Mouse (Mus musculus): Measurements from ENCODE around the gene Gm3526. TPM values are rescaled to one million over a fixed set of nuclear protein-coding genes. Genes with fewer than 3 reads are reported as not detected.
"Not testable (repeated sequence)": the region's sequence is repeated elsewhere in the genome, so short reads cannot be mapped to it uniquely, and the experiment has no call there.

Gm3526 gene
- not detected for polyA plus RNA-seq (2012; fragmentation: generic; extraction: Trizol)

GRCm38 (mm10) chr14:5260480-5260879, at the start of gene Gm3526:
Gene Gm3526 (minus strand): TSS chr14:5260580.
- not testable (repeated sequence) for H3K4me3 ChIP-seq; H3K4me2 ChIP-seq (ENCODE audit: low read depth); H3ac ChIP-seq (ENCODE audit: control insufficient read depth, insufficient read length); H3K27me3 ChIP-seq (ENCODE audit: control insufficient read depth, insufficient read depth, insufficient read length); H3K36me3 ChIP-seq (ENCODE audit: control insufficient read depth, insufficient read depth); H3K79me2 ChIP-seq (ENCODE audit: control insufficient read depth, insufficient read depth)

Other genes starting within 250 kb of the Gm3526 start
- not detected for gene Gm3298, start 244.7 kb downstream of the Gm3526 start, polyA plus RNA-seq (2012; fragmentation: generic; extraction: Trizol)
- gene 4930555G01Rik, start 210.0 kb downstream of the Gm3526 start, polyA plus RNA-seq (2012; fragmentation: generic; extraction: Trizol): not detected
- not detected for gene Gm8281, start 189.5 kb downstream of the Gm3526 start, polyA plus RNA-seq (2012; fragmentation: generic; extraction: Trizol)
- not detected for gene Gm8279, start 129.1 kb downstream of the Gm3526 start, polyA plus RNA-seq (2012; fragmentation: generic; extraction: Trizol)
- not detected for gene Gm3317, start 96.0 kb downstream of the Gm3526 start, polyA plus RNA-seq (2012; fragmentation: generic; extraction: Trizol)
- not detected for gene Gm8271, start 74.8 kb downstream of the Gm3526 start, polyA plus RNA-seq (2012; fragmentation: generic; extraction: Trizol)
- not detected for gene Gm3542, start 74.3 kb upstream of the Gm3526 start, polyA plus RNA-seq (2012; fragmentation: generic; extraction: Trizol)
- gene Gm3500, start 128.5 kb upstream of the Gm3526 start, polyA plus RNA-seq (2012; fragmentation: generic; extraction: Trizol): not detected
- gene Gm3194, start 194.9 kb upstream of the Gm3526 start, polyA plus RNA-seq (2012; fragmentation: generic; extraction: Trizol): not detected
- gene Gm8246, start 217.2 kb upstream of the Gm3526 start, polyA plus RNA-seq (2012; fragmentation: generic; extraction: Trizol): not detected
- not detected for gene Gm3187, start 223.6 kb upstream of the Gm3526 start, polyA plus RNA-seq (2012; fragmentation: generic; extraction: Trizol)
- gene Gm3488, start 241.1 kb upstream of the Gm3526 start, polyA plus RNA-seq (2012; fragmentation: generic; extraction: Trizol): not detected